Mouse (Mus musculus): ENCODE data around the gene Usp30.

The Usp30 gene

GRCm38 (mm10) chr5:114127374-114128349, 62.4 kb downstream of the Usp30 start, which contains the start of gene Alkbh2:
Alkbh2 (minus strand) TSS chr5:114128218.
- DNase-seq (ENCODE audit: low read depth) = peak; percentile 64

GRCm38 (mm10) chr5:114129550-114130210, 64.4 kb downstream of the Usp30 start:
- DNase-seq (ENCODE audit: low read depth) = no peak

GRCm38 (mm10) chr5:114130211-114130605, 64.9 kb downstream of the Usp30 start, which contains the start of gene Ung:
Ung (plus strand) TSS chr5:114130386.
- no peak for DNase-seq (ENCODE audit: low read depth)

GRCm38 (mm10) chr5:114130698-114131520, 65.6 kb downstream of the Usp30 start:
- peak; percentile 81 for DNase-seq (ENCODE audit: low read depth)

- no peak for DNase-seq (ENCODE audit: low read depth)
These were observed 66.2 kb downstream of the Usp30 start for GRCm38 (mm10) chr5:114131521-114131840.

GRCm38 (mm10) chr5:114132841-114133240, 67.6 kb downstream of the Usp30 start:
- DNase-seq (ENCODE audit: low read depth) = no peak

GRCm38 (mm10) chr5:114134091-114134534, 68.9 kb downstream of the Usp30 start:
- peak; percentile 72 for DNase-seq (ENCODE audit: low read depth)

GRCm38 (mm10) chr5:114135516-114135915, 70.3 kb downstream of the Usp30 start:
- no peak for DNase-seq (ENCODE audit: low read depth)

GRCm38 (mm10) chr5:114137481-114138276, 72.4 kb downstream of the Usp30 start:
- no peak for DNase-seq (ENCODE audit: low read depth)

- no peak for DNase-seq (ENCODE audit: low read depth)
These were observed 73.3 kb downstream of the Usp30 start for GRCm38 (mm10) chr5:114138277-114139164.

- DNase-seq (ENCODE audit: low read depth) = no peak
These were observed 73.9 kb downstream of the Usp30 start for GRCm38 (mm10) chr5:114139175-114139574.

GRCm38 (mm10) chr5:114146028-114146888, 81.0 kb downstream of the Usp30 start, which contains the start of gene Acacb:
Acacb (plus strand) TSS chr5:114146535.
- DNase-seq (ENCODE audit: low read depth) = no peak

GRCm38 (mm10) chr5:114147043-114147972, 82.0 kb downstream of the Usp30 start:
- DNase-seq (ENCODE audit: low read depth) = no peak

- no peak for DNase-seq (ENCODE audit: low read depth)
These were observed 87.3 kb downstream of the Usp30 start for GRCm38 (mm10) chr5:114152359-114153092.

GRCm38 (mm10) chr5:114153490-114153889, 88.2 kb downstream of the Usp30 start:
- DNase-seq (ENCODE audit: low read depth) = no peak

- DNase-seq (ENCODE audit: low read depth) = no peak
These were observed 89.5 kb downstream of the Usp30 start for GRCm38 (mm10) chr5:114154765-114155164.

All from c-Kit-positive CD71-positive TER-119-negative erythroid progenitor cells, embryonic 14.5 days (primary cell).